Mouse (Mus musculus) small intestine, adult 2 months (tissue): ENCODE measurements at regions not wholly inside any gene's neighbourhood (a gene's known extent, or its start where the extent isn't known, plus 50 kb on each side); places are given as distances from the start of the nearest gene placed in this dataset.

ENCODE experiments used
- H3K27ac ChIP-seq: fragments of 200-500 bp; 2 replicates; pipeline ENCODE4 v1.5.1; 2012; ENCODE audit warnings: low read depth, low read length, control low read depth, inconsistent platforms; ENCODE audit not compliant: insufficient read depth
- H3K27me3 ChIP-seq: fragments of 200-500 bp; 2 replicates; pipeline ENCODE4 v1.6.1; 2012; ENCODE audit warnings: mild to moderate bottlenecking, moderate library complexity, low read length, inconsistent platforms; ENCODE audit not compliant: control insufficient read depth, insufficient read depth
- H3K36me3 ChIP-seq: fragments of 200-500 bp; 2 replicates; pipeline ENCODE4 v1.6.1; 2012; ENCODE audit warnings: mild to moderate bottlenecking, low read length, control low read depth, inconsistent platforms; ENCODE audit not compliant: control insufficient read depth, insufficient read depth
- H3K4me1 ChIP-seq: fragments of 200-500 bp; 2 replicates; pipeline ENCODE4 v1.6.1; 2012; ENCODE audit warnings: low read length, inconsistent platforms, mixed read lengths; ENCODE audit not compliant: control insufficient read depth, insufficient read depth, insufficient read length
- H3K4me3 ChIP-seq: fragments of 200-500 bp; 2 replicates; pipeline ENCODE4 v1.5.1; 2012; ENCODE audit warnings: low read depth, mild to moderate bottlenecking, control low read depth, inconsistent platforms, low read length, moderate library complexity
- CTCF ChIP-seq: fragments of 200-500 bp; IDR thresholded peaks from 2 replicates; pipeline ENCODE4 v1.5.1; 2012; ENCODE audit warnings: low read depth, mild to moderate bottlenecking, control low read depth, inconsistent platforms, low read length, moderate library complexity, mixed read lengths; ENCODE audit not compliant: insufficient replicate concordance, insufficient read length; ENCODE audit errors: extremely low read depth
- POLR2A ChIP-seq: fragments of 200-500 bp; IDR thresholded peaks from 2 replicates; pipeline ENCODE4 v1.6.1; 2012; ENCODE audit warnings: low read depth, mild to moderate bottlenecking, control low read depth, inconsistent platforms, low read length, moderate library complexity
- WGBS: fragments of 180-500 bp; shearing (Covaris S2); methylation state at CpG from one replicate; pipeline ENCODE4 v1.1.7; 2018; 5-methylcytosine and 5-hydroxymethylcytosine counted together

- Histone ChIP-seq H3K36me3 (no peaks in the 10 kb centered on the region), H3K4me3 (no peak overlapping the region), H3K27me3 (no peaks in the 10 kb centered on the region), H3K4me1 (peaks cover 8% of the 10 kb centered on the region), H3K27ac (no peak overlapping the region)
- TF ChIP-seq CTCF (peak; percentile 81), POLR2A (no peak)
- 21% methylated on average over 20 of the region's 20 CpGs for WGBS
Measured at GRCm38 (mm10) chr12:50999295-51000237, 348.3 kb upstream of the G2e3 start.

GRCm38 (mm10) chr12:50995664-50996063 is 346.8 kb upstream of the Prkd1 start:
- no peak for TF ChIP-seq CTCF
- WGBS: 74% methylated on average over 1 of the region's 1 CpGs
- H3K27ac ChIP-seq: no peak overlapping the region
- H3K27me3 ChIP-seq: no peaks in the 10 kb centered on the region
- H3K36me3 ChIP-seq: no peaks in the 10 kb centered on the region
- peaks cover 5% of the 10 kb centered on the region for H3K4me1 ChIP-seq
- H3K4me3 ChIP-seq: no peak overlapping the region

- no peaks in the 10 kb centered on the region for H3K36me3 ChIP-seq
- TF ChIP-seq CTCF: no peak
- TF ChIP-seq POLR2A: no peak
- H3K27me3 ChIP-seq: no peaks in the 10 kb centered on the region
- no peaks in the 10 kb centered on the region for H3K4me1 ChIP-seq
- no peak overlapping the region for H3K27ac ChIP-seq
- H3K4me3 ChIP-seq: no peak overlapping the region
- whole genome bisulfite sequencing: 35% methylated on average over 12 of the region's 12 CpGs
Measured at GRCm38 (mm10) chr12:50989561-50990325, 340.8 kb upstream of the Prkd1 start.

DNA sequence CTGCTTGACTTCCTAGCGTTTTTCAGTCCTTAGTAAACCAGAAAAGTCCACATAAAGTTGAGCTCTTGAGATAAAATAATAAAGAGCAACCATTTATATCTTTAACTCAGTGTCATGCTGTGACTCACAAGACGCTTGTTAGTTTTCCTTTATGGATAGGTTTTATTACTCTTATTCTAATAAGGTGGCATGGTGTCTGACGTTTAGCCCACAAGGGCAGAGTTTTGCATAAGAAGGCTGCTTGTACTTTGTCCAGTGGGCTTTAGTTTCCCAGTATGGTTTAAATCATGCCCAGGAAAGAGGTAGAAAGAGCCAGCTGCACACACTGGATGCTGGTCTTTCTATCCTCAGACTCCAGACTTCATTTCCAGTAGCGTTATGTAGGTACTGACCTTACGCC is 332.4 kb upstream of the Prkd1 start:
- Histone ChIP-seq H3K27me3 (no peaks in the 10 kb centered on the region), H3K4me3 (no peak overlapping the region), H3K4me1 (peaks cover 2% of the 10 kb centered on the region; the same call in 1 of the 2 replicates), H3K27ac (no peak overlapping the region), H3K36me3 (no peaks in the 10 kb centered on the region)
- WGBS: 47% methylated on average over 5 of the region's 5 CpGs
- TF ChIP-seq CTCF (no peak), POLR2A (no peak)

- Histone ChIP-seq H3K27ac (no peak overlapping the region), H3K4me3 (no peak overlapping the region), H3K4me1 (peaks cover 2% of the 10 kb centered on the region; the same call in 1 of the 2 replicates), H3K36me3 (no peaks in the 10 kb centered on the region), H3K27me3 (no peaks in the 10 kb centered on the region)
- WGBS: 41% methylated on average over 4 of the region's 4 CpGs
- no peak for TF ChIP-seq POLR2A
- no peak for TF ChIP-seq CTCF
Measured at GRCm38 (mm10) chr12:50980800-50981199, 331.9 kb upstream of the Prkd1 start.

- 87% methylated on average over 1 of the region's 1 CpGs for WGBS
- H3K27ac ChIP-seq: no peak overlapping the region
Measured at GRCm38 (mm10) chr12:50970759-50971122, 321.8 kb upstream of the Prkd1 start.

More at GRCm38 (mm10) chr12:50970759-50971122, 321.8 kb upstream of the Prkd1 start:
- no peak overlapping the region for H3K4me3 ChIP-seq
- H3K27me3 ChIP-seq: no peaks in the 10 kb centered on the region
- no peaks in the 10 kb centered on the region for H3K36me3 ChIP-seq
- TF ChIP-seq POLR2A: no peak
- TF ChIP-seq CTCF: no peak
- H3K4me1 ChIP-seq: no peaks in the 10 kb centered on the region
